Mouse (Mus musculus) myocyte (in vitro differentiated cells): ENCODE results near the gene Suco. TPM values are rescaled to one million over a fixed set of nuclear protein-coding genes. Genes with fewer than 3 reads are reported as not detected.

ENCODE experiments used
- H3K27me3 ChIP-seq: one replicate; pipeline ENCODE4 v1.6.1; 2011; ENCODE audit not compliant: control insufficient read depth, insufficient read depth, insufficient read length
- H3K36me3 ChIP-seq: one replicate; pipeline ENCODE4 v1.6.1; 2011; ENCODE audit not compliant: control insufficient read depth, insufficient read depth
- H3K4me2 ChIP-seq: one replicate; pipeline ENCODE4 v1.6.1; 2011; ENCODE audit warnings: low read depth, control low read depth
- H3K4me3 ChIP-seq: one replicate; pipeline ENCODE4 v1.5.1; 2011; ENCODE audit warnings: mild to moderate bottlenecking, control low read depth, moderate library complexity
- H3K79me2 ChIP-seq: one replicate; pipeline ENCODE4 v1.6.1; 2011; ENCODE audit not compliant: control insufficient read depth, insufficient read depth
- H3ac ChIP-seq: one replicate; pipeline ENCODE4 v1.6.1; 2011; ENCODE audit not compliant: control insufficient read depth, insufficient read length
- CEBPB ChIP-seq: IDR thresholded peaks from 2 replicates; pipeline ENCODE4 v1.6.1; 2011; ENCODE audit warnings: mild to moderate bottlenecking, moderate library complexity; ENCODE audit not compliant: poor library complexity, insufficient read depth, severe bottlenecking
- E2F4 ChIP-seq: IDR thresholded peaks from one replicate; pipeline ENCODE4 v1.6.1; 2011; ENCODE audit warnings: mild to moderate bottlenecking, control low read depth, moderate library complexity; ENCODE audit not compliant: insufficient read depth
- MAX ChIP-seq: IDR thresholded peaks from one replicate; pipeline ENCODE4 v1.6.1; 2011; ENCODE audit warnings: low read depth, mild to moderate bottlenecking, control low read depth
- MYOD1 ChIP-seq, 3 experiments: IDR thresholded peaks; one replicate each; pipeline ENCODE4 v1.6.1; 2011; ENCODE audit warnings: control low read depth in 2 of 3, low read depth in 2 of 3, mild to moderate bottlenecking in 2 of 3, moderate library complexity in 1 of 3; ENCODE audit not compliant: insufficient read length in 2 of 3, control insufficient read depth in 1 of 3
- MYOG ChIP-seq, 3 experiments: IDR thresholded peaks; one replicate each; pipeline ENCODE4 v1.6.1; 2011; ENCODE audit warnings: control low read depth in 2 of 3, low read depth in 2 of 3, mild to moderate bottlenecking in 2 of 3; ENCODE audit not compliant: insufficient read length in 2 of 3, control insufficient read depth in 1 of 3, insufficient read depth in 1 of 3
- POLR2A ChIP-seq: IDR thresholded peaks from one replicate; pipeline ENCODE4 v1.6.1; 2011; ENCODE audit warnings: low read depth, mild to moderate bottlenecking, control low read depth, moderate library complexity; ENCODE audit not compliant: insufficient read length
- POLR2AphosphoS2 ChIP-seq: IDR thresholded peaks from one replicate; pipeline ENCODE4 v1.6.1; 2011; ENCODE audit warnings: low read depth, control low read depth; ENCODE audit not compliant: insufficient read length
- REST ChIP-seq: IDR thresholded peaks from one replicate; pipeline ENCODE4 v1.6.1; 2011; ENCODE audit warnings: mild to moderate bottlenecking, control low read depth, moderate library complexity; ENCODE audit not compliant: insufficient read depth, insufficient read length
- SRF ChIP-seq: IDR thresholded peaks from one replicate; pipeline ENCODE4 v1.6.1; 2011; ENCODE audit warnings: low read depth; ENCODE audit not compliant: control insufficient read depth, insufficient read length
- TCF12 ChIP-seq: IDR thresholded peaks from one replicate; pipeline ENCODE4 v1.6.1; 2011; ENCODE audit warnings: mild to moderate bottlenecking, control low read depth; ENCODE audit not compliant: poor library complexity, insufficient read depth, severe bottlenecking
- TCF3 ChIP-seq: IDR thresholded peaks from one replicate; pipeline ENCODE4 v1.6.1; 2011; ENCODE audit warnings: low read depth, control low read depth; ENCODE audit not compliant: insufficient read length
- USF1 ChIP-seq: IDR thresholded peaks from one replicate; pipeline ENCODE4 v1.6.1; 2011; ENCODE audit warnings: low read depth, mild to moderate bottlenecking, control low read depth, moderate library complexity
- polyA plus RNA-seq: library from polyadenylated mRNA; unstranded; fragments of >200 nt; fragmentation: generic; extraction: Trizol; gene quantifications from one replicate; pipeline ENCODE4 v1.2.1, GENCODE M21; 2012; ENCODE audit warnings: missing spikeins

Gene Suco
- polyA plus RNA-seq, 1 experiment: 3.9 TPM

DNA sequence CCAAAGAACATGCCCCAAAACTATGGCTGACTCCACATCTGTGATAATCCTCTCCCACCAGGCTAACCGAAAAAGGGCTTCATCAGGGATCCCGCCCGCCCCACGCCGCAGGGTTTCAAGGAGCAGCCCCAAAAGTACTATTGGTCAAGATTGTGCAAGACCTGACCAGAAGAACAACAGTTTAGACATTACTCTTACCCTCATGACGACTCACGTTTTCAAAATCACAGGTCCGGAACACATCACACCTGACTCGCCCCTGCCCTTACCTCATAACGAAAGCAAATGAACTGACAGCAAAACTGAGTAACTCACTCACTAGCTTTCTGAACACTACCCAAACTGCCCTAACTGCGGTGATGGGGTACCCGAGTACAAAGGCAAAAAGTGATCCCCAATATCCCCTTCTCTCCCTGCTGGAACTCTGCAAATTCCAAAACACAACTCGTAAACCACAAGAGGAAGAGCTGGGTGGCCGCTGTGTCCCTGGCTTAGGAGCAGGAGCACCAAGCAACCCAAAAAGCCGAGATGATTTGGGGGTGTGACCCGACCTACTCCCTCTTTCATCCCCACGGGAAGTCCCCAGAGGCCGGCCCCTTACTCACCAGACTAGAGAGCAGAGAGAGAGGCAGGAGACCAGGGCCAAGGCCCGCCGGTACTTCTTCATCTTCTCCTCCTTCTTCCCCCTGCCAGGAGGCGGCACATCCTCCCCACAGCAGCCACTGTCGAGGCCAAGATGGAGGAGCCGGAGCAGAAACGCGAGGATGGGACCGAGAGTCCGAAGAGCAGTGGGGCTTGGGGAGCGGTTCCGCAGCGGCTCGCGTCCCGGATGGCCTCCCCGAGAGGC is 553 bp downstream of the Suco start:
- Histone ChIP-seq H3K79me2 (peaks cover 45% of the 10 kb centered on the region), H3K4me2 (peak overlapping the region; percentile 86), H3K4me3 (peak overlapping the region; percentile 73), H3K36me3 (no peaks in the 10 kb centered on the region), H3K27me3 (no peaks in the 10 kb centered on the region), H3ac (peak overlapping the region; percentile 55)
- 0 out of 2 replicates have a peak, but pooled peaks have one; percentile 40 for TF ChIP-seq CEBPB
- no peak for TF ChIP-seq SRF

DNA sequence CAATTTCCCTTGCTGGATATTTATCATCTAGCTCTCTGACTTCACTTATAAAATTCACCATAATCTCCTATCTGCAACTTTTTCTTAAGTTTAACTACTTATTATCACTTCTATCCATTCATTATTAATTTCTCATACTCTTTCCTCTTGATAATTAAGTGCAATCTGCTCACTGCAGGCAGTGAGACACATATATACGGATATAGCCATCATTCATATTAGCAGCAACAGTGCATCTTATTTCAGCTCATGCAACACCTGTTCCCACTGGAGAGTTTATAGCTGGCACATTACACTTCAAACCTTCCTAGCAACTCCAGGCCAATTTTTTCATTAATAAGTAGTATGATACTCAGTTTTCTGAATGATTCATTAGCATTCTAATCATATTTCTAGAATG is 7.1 kb downstream of the Suco start:
- TF ChIP-seq MYOG (IDR thresholded peaks at IDR 0.05; ENCODE audit: control insufficient read depth in 1 of 3, insufficient read depth in 1 of 3, insufficient read length in 2 of 3, low read depth in 2 of 3) (no peak), POLR2AphosphoS2 (no peak), USF1 (no peak), SRF (no peak), POLR2A (no peak), MAX (no peak), MYOD1 (IDR thresholded peaks at IDR 0.05; ENCODE audit: control insufficient read depth in 1 of 3, insufficient read length in 2 of 3, low read depth in 2 of 3) (no peak)
- Histone ChIP-seq H3K79me2 (peaks cover 81% of the 10 kb centered on the region), H3K36me3 (no peaks in the 10 kb centered on the region), H3ac (no peak overlapping the region), H3K27me3 (no peaks in the 10 kb centered on the region), H3K4me2 (no peak overlapping the region), H3K4me3 (no peak overlapping the region)

DNA sequence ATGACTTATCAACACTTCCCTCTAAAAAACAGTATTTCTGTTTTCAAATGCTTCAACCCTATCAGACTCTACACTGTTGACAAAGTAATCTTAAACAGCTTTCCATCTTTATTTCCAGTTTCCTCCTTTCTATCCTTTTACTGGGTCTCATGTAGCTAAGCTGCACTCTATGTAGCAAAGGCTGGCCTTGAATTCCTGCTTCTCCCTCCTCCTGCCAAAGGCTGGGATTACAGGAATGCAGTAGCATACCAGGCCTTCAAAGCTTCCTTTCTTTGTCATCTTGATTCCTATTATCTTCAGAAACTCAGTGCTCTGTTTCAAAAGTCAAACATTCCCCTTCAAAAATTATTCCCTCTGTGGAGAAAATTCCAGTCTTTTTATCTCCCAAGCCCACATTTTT is 8.1 kb downstream of the Suco start:
- H3K4me2 ChIP-seq: no peak overlapping the region
- H3K36me3 ChIP-seq: no peaks in the 10 kb centered on the region
- no peak for TF ChIP-seq SRF
- TF ChIP-seq CEBPB: no peak
- TF ChIP-seq USF1: no peak
- TF ChIP-seq POLR2AphosphoS2: no peak
- no peak for TF ChIP-seq E2F4
- no peak for TF ChIP-seq MYOD1 (IDR thresholded peaks at IDR 0.05; ENCODE audit: control insufficient read depth in 1 of 3, insufficient read length in 2 of 3, low read depth in 2 of 3)
- no peak for TF ChIP-seq MAX
- no peak for TF ChIP-seq TCF3
- no peak for TF ChIP-seq POLR2A
- TF ChIP-seq REST: no peak
- TF ChIP-seq TCF12: no peak
- no peak for TF ChIP-seq MYOG (IDR thresholded peaks at IDR 0.05; ENCODE audit: control insufficient read depth in 1 of 3, insufficient read depth in 1 of 3, insufficient read length in 2 of 3, low read depth in 2 of 3)
- peaks cover 76% of the 10 kb centered on the region for H3K79me2 ChIP-seq
- no peaks in the 10 kb centered on the region for H3K27me3 ChIP-seq
- H3K4me3 ChIP-seq: no peak overlapping the region
- no peak overlapping the region for H3ac ChIP-seq

DNA sequence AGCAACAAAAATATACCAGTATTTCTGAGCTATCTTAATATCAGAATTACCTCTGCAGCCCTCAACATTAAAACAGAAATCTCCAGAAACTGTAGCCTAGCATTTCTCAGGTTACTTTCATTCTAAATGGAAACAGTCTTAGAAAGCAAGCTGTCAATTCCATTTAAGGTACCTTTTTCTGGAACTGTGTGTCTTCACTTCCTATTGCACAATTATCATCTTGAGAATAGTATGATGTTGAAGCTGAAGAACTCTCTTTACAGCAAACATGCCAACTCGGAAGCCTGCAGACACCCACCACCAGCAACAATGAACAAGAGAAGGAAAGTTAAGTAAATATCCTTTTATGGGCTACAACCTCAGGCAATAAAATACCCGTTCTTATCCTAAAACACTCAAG is 12.7 kb downstream of the Suco start:
- Histone ChIP-seq H3K79me2 (peaks cover 46% of the 10 kb centered on the region), H3K4me2 (no peak overlapping the region), H3K27me3 (no peaks in the 10 kb centered on the region), H3ac (no peak overlapping the region), H3K4me3 (no peak overlapping the region), H3K36me3 (no peaks in the 10 kb centered on the region)
- TF ChIP-seq MAX: no peak

DNA sequence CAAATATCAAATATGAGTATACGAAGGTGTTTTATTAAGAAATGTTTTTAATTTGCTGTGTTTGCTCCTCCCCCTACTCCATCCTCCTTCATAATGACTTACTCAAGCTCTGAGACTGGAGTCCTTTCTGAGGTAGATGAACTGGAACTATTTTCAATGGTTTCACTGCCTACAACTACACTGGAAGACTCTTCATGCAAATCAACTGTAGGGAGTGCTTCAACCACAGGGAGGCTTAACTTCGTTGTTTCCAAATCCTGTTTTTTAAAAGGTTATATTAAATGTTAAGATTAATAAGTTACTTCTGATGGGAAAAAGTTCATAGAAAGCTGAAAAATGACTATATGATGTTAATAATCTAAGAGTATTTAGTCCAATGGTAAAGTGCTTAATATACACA is 17.2 kb downstream of the Suco start:
- TF ChIP-seq MYOG (IDR thresholded peaks at IDR 0.05; ENCODE audit: control insufficient read depth in 1 of 3, insufficient read depth in 1 of 3, insufficient read length in 2 of 3, low read depth in 2 of 3) (no peak), E2F4 (no peak), USF1 (no peak)
- H3K36me3 ChIP-seq: peaks cover 18% of the 10 kb centered on the region
- H3ac ChIP-seq: no peak overlapping the region
- H3K27me3 ChIP-seq: no peaks in the 10 kb centered on the region
- no peak overlapping the region for H3K4me2 ChIP-seq
- H3K4me3 ChIP-seq: no peak overlapping the region
- H3K79me2 ChIP-seq: peaks cover 5% of the 10 kb centered on the region

DNA sequence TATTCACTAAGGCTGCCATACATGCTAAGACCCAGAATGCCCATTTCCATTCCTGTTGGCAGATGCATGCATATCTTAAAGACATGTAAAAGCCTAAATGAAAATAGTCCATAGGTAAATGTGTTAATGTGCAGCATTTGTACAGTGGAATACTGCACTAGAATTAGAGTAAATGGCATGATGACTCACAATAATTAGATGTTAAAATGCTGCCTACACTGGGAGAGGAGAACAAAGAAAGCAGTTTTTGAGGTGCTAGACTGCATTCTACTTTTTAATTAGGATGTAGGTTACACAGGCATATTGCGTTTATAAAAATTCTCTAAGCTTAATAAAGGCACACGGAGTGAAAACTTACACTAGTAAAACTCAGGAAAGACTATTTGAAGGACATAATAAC is 49.8 kb downstream of the Suco start:
- Histone ChIP-seq H3K79me2 (no peaks in the 10 kb centered on the region), H3K4me2 (no peak overlapping the region), H3K36me3 (peaks cover 34% of the 10 kb centered on the region), H3ac (no peak overlapping the region), H3K4me3 (no peak overlapping the region), H3K27me3 (no peaks in the 10 kb centered on the region)
- TF ChIP-seq CEBPB (no peak), TCF3 (no peak), SRF (no peak), MYOG (IDR thresholded peaks at IDR 0.05; ENCODE audit: control insufficient read depth in 1 of 3, insufficient read depth in 1 of 3, insufficient read length in 2 of 3, low read depth in 2 of 3) (no peak), REST (no peak), USF1 (no peak), TCF12 (no peak), MYOD1 (IDR thresholded peaks at IDR 0.05; ENCODE audit: control insufficient read depth in 1 of 3, insufficient read length in 2 of 3, low read depth in 2 of 3) (no peak), POLR2AphosphoS2 (no peak), MAX (no peak), POLR2A (no peak)
